Mouse (Mus musculus) neutrophil, adult 5-6 weeks (primary cell): ENCODE data around the gene Tpk1. TPM values are rescaled to one million over a fixed set of nuclear protein-coding genes. Genes with fewer than 3 reads are reported as not detected.

Experiments used
- ATAC-seq: fragments of 151-379, 151-347 bp; 2 replicates; pipeline ENCODE4 v1.8.0; 2017; ENCODE audit warnings: mild to moderate bottlenecking, moderate TSS enrichment; ENCODE audit not compliant: insufficient number of reproducible peaks, poor library complexity, low FRiP score, severe bottlenecking; ENCODE audit errors: extremely low read depth
- total RNA-seq: library from RNA; stranded (forward); fragments of 200-1000 nt; gene quantifications from 2 replicates; pipeline ENCODE4 v1.2.3, GENCODE M21; 2017

The Tpk1 gene
- 3.8 and 4.9 TPM in 2 replicates for total RNA-seq

GRCm38 (mm10) chr6:43665677-43666546 is at the start of gene Tpk1:
Gene Tpk1, minus strand, starts transcription at chr6:43666278.
- ATAC-seq, result peak; percentile 96

- no peak for ATAC-seq
Measured at GRCm38 (mm10) chr6:43702810-43703614, 36.9 kb upstream of the Tpk1 start.

GRCm38 (mm10) chr6:43691863-43692262 is 25.8 kb upstream of the Tpk1 start:
- ATAC-seq, result no peak

- ATAC-seq, result no peak
Measured at GRCm38 (mm10) chr6:43685985-43686384, 19.9 kb upstream of the Tpk1 start.

- ATAC-seq, result no peak
Measured at GRCm38 (mm10) chr6:43682535-43682934, 16.5 kb upstream of the Tpk1 start.

- no peak for ATAC-seq
Measured at GRCm38 (mm10) chr6:43678689-43679212, 12.7 kb upstream of the Tpk1 start.

- no peak for ATAC-seq
Measured at GRCm38 (mm10) chr6:43677566-43677965, 11.5 kb upstream of the Tpk1 start.

- ATAC-seq, result no peak
Measured at GRCm38 (mm10) chr6:43676139-43676538, 10.1 kb upstream of the Tpk1 start.

- ATAC-seq, result no peak
Measured at GRCm38 (mm10) chr6:43674986-43675760, 9.1 kb upstream of the Tpk1 start.

- no peak for ATAC-seq
Measured at GRCm38 (mm10) chr6:43670939-43671338, 4.9 kb upstream of the Tpk1 start.

- no peak for ATAC-seq
Measured at GRCm38 (mm10) chr6:43667681-43668080, 1.6 kb upstream of the Tpk1 start.

GRCm38 (mm10) chr6:43666611-43667400 is 728 bp upstream of the Tpk1 start:
- ATAC-seq, result no peak

- ATAC-seq, result no peak
Measured at GRCm38 (mm10) chr6:43661822-43662221, 4.3 kb downstream of the Tpk1 start.

- no peak for ATAC-seq
Measured at GRCm38 (mm10) chr6:43658290-43658689, 7.8 kb downstream of the Tpk1 start.

- ATAC-seq, result no peak
Measured at GRCm38 (mm10) chr6:43657845-43658244, 8.2 kb downstream of the Tpk1 start.

GRCm38 (mm10) chr6:43654876-43655456 is 11.1 kb downstream of the Tpk1 start:
- peak; percentile 66; the same call in 1 of the 2 replicates for ATAC-seq

- no peak for ATAC-seq
Measured at GRCm38 (mm10) chr6:43649516-43649915, 16.6 kb downstream of the Tpk1 start.

GRCm38 (mm10) chr6:43645674-43646073 is 20.4 kb downstream of the Tpk1 start:
- no peak for ATAC-seq
